In genomic region chr7:109083113-109083812, GRCm38 (mm10) we compare ENCODE assay signal across 8 mouse cellular contexts. TPM values are rescaled to one million over a fixed set of nuclear protein-coding genes. Genes with fewer than 3 reads are reported as not detected.
DNase-seq lines count a peak whose midpoint lies in the region; ATAC-seq and TF ChIP-seq lines count a peak whose summit lies in the region.

Ric3 (minus strand) TSS chr7:109083331.

- DNase-seq in adrenal gland, postnatal 25 days = peak; percentile 86
- DNase-seq in cerebellum, postnatal 36 days = peak; percentile 95
- peak; percentile 55 for DNase-seq in gastrocnemius, adult 18-20 months (ENCODE audit: low spot score)
- DNase-seq in hindbrain, embryonic 14.5 days (ENCODE audit: low spot score) = peak; percentile 81
- DNase-seq in layer of hippocampus, postnatal 25 days (ENCODE audit: extremely low spot score in 1 of 2, low spot score in 1 of 2) = peak; percentile 85 to 86
- peak; percentile 4 for DNase-seq in lung, postnatal 0 days (ENCODE audit: low spot score)
- peak; percentile 93 to 94 for DNase-seq in right cerebral cortex, postnatal 10 days (ENCODE audit: low spot score in 2 of 2)

- no peaks in the 10 kb centered on the region for H3K36me3 ChIP-seq in hindbrain, embryonic 14.5 days (replicated peaks; ENCODE audit: control insufficient read depth, insufficient read depth)
- H3K36me3 ChIP-seq in lung, postnatal 0 days (ENCODE audit: insufficient read depth, low read length) = no peaks in the 10 kb centered on the region

- peak within 1 kb of the TSS; percentile 86 for H3K4me3 ChIP-seq in hindbrain, embryonic 14.5 days (replicated peaks; ENCODE audit: low read length)
- peak within 1 kb of the TSS; percentile 35 for H3K4me3 ChIP-seq in lung, postnatal 0 days (ENCODE audit: low read depth, low read length)

- TF ChIP-seq EP300 in lung, postnatal 0 days (IDR thresholded peaks at IDR 0.05) = no peak

- ATAC-seq in hindbrain, embryonic 14.5 days (ENCODE audit: low FRiP score) = peak; percentile 95
- ATAC-seq in lung, postnatal 0 days = no peak
- ATAC-seq in CD4-positive, CD25-positive, alpha-beta regulatory T cell, adult 4 months = no peak

- WGBS in hindbrain, embryonic 14.5 days = 4% methylated on average over 50 of the region's 50 CpGs
- WGBS in lung, postnatal 0 days = 5% methylated on average over 49 of the region's 50 CpGs

- no peaks in the 10 kb centered on the region for H3K27me3 ChIP-seq in hindbrain, embryonic 14.5 days (ENCODE audit: control insufficient read depth, insufficient read depth, low read length)
- no peaks in the 10 kb centered on the region for H3K27me3 ChIP-seq in lung, postnatal 0 days (replicated peaks; ENCODE audit: insufficient read depth, low read length)

- 0 out of 2 replicates have a peak within 1 kb of the TSS, but pooled peaks have one; percentile 63 for H3K27ac ChIP-seq in hindbrain, embryonic 14.5 days
- no peak within 1 kb of the TSS for H3K27ac ChIP-seq in lung, postnatal 0 days (ENCODE audit: low read length)

- no peak for TF ChIP-seq CTCF in lung, postnatal 0 days (IDR thresholded peaks at IDR 0.05)

- H3K4me1 ChIP-seq in hindbrain, embryonic 14.5 days (replicated peaks; ENCODE audit: control insufficient read depth, insufficient read depth, low read length) = peaks cover 14% of the 10 kb centered on the region
- H3K4me1 ChIP-seq in lung, postnatal 0 days (ENCODE audit: insufficient read depth, low read depth, low read length) = no peaks in the 10 kb centered on the region

- H3K9me3 ChIP-seq in hindbrain, embryonic 14.5 days (ENCODE audit: control insufficient read depth, low read length) = no peaks in the 10 kb centered on the region
- H3K9me3 ChIP-seq in lung, postnatal 0 days (ENCODE audit: low read length) = no peaks in the 10 kb centered on the region

- peak within 1 kb of the TSS; percentile 80 for H3K4me2 ChIP-seq in hindbrain, embryonic 14.5 days (replicated peaks)
- H3K4me2 ChIP-seq in lung, postnatal 0 days (replicated peaks; ENCODE audit: low read depth, low read length) = peak within 1 kb of the TSS; percentile 56

- peak within 1 kb of the TSS; percentile 86 for H3K9ac ChIP-seq in hindbrain, embryonic 14.5 days
- no peak within 1 kb of the TSS for H3K9ac ChIP-seq in lung, postnatal 0 days (replicated peaks; ENCODE audit: low read depth)

RNA-seq across cellular contexts. Expression of gene Ric3, which starts in this region (rescaled TPM):
- 31.9 and 37.8 TPM in 2 replicates for total RNA-seq in adrenal gland, postnatal 25 days (2021)
- 1 to 10 TPM; 2.7 to 2.8 TPM for total RNA-seq in gastrocnemius, adult 18-20 months (2021)
- 33.3 and 34.4 TPM in 2 replicates for polyA plus RNA-seq in hindbrain, embryonic 14.5 days (2014; fragmentation: Nextera tagmentation; extraction: Ambion mirVana)
- 10 to 100 TPM; 64.5 to 68.9 TPM for total RNA-seq in layer of hippocampus, postnatal 25 days (2021)
- polyA plus RNA-seq in lung, postnatal 0 days (2015; fragmentation: Nextera tagmentation; extraction: Ambion mirVana) = 0.58 and 0.83 TPM in 2 replicates
- polyA plus RNA-seq in CD4-positive, CD25-positive, alpha-beta regulatory T cell, adult 4 months (2017; shearing (Covaris generic)) = under 1 TPM; 0.19 to 0.43 TPM

Comparison
In these comparisons a context has a peak if more than half of its experiments do, and no peak if none do; other contexts are left out.
1. RNA of gene Ric3 (polyA plus RNA-seq): 33.3 to 34.4 TPM in hindbrain, embryonic 14.5 days; 0.58 to 0.83 TPM in lung, postnatal 0 days and 0.19 to 0.43 TPM in CD4-positive, CD25-positive, alpha-beta regulatory T cell, adult 4 months; every median in the first group is over 10 times any median in the second.
2. Peak in DNase-seq, H3K4me3 ChIP-seq and H3K4me2 ChIP-seq in lung, postnatal 0 days; RNA of the gene not detected or under 1 TPM.
3. DNase-seq: peak in every context shown above with its lines; median percentile 95 in cerebellum, postnatal 36 days; 94 in right cerebral cortex, postnatal 10 days; 86 in adrenal gland, postnatal 25 days; 86 in layer of hippocampus, postnatal 25 days; 81 in hindbrain, embryonic 14.5 days; 55 in gastrocnemius, adult 18-20 months; 4 in lung, postnatal 0 days.